17 mouse cellular contexts compared by ENCODE assay signal in the genomic region with DNA sequence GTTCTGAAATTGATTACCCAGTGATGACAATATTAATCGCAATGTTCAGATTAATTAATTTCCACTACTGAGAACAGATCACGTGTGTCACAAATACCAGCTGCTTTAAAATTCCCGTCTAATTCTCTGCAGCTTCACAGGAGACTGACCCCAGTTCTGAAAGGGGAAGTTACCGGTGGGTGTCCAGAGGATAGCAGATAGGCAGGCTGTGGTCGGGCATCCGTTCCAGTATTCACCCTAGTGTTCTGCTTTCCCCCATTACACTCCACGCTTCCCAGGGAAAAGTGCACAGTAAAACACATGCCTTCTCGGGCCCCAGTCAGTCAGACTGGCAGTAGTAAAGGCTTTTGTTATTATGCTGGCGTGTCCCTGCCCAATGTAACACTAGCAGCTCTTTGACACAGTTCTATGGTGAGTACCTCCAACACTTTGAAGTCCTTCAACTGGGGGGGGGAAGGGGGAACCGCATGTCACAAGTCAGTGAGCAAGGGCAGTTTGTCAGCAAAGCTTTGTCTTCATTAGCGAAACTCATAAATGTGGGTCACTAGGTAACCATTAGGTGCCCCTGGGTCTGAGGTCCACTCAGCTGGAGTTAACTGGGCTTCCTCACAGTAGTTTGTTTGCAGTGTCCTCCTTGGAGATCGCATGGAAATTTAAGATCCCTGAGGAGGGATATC.
DNase-seq lines count a peak whose midpoint lies in the region; ATAC-seq lines count a peak whose summit lies in the region.
"Had no signal": no experiment of that assay in that cellular context is flagged by ENCODE, and none has a peak within 500 bp of the region (broad histone marks: within the 10 kb centered on the region; RNA-seq: fewer than 3 reads in every experiment).

No protein-coding gene starts in this region.

- peak; percentile 88 for ATAC-seq in megakaryocyte progenitor cell, adult 5-6 weeks (replicated peaks; ENCODE audit: poor library complexity)
- ATAC-seq: forebrain, embryonic 16.5 days had no signal

- peak; percentile 7 for DNase-seq in embryo, embryonic 11 days
- DNase-seq in kidney, adult 18-20 months: peak; percentile 20
- peak; percentile 18 for DNase-seq in kidney, postnatal 10 days
- DNase-seq in cerebellum, postnatal 14 days: no peak
- no peak for DNase-seq in heart, adult 8-10 months (ENCODE audit: low spot score)
- no peak for DNase-seq in thymus, postnatal 10 days (ENCODE audit: low spot score in 2 of 2)
- no peak for DNase-seq in frontal cortex, postnatal 25 days (ENCODE audit: low spot score in 2 of 2)
- DNase-seq: adrenal gland, adult 2 months; gastrocnemius, adult 2 months; heart, postnatal 10 days; layer of hippocampus, postnatal 36 days; left cerebral cortex, postnatal 4 days; liver, embryonic 13.5 days; right cerebral cortex, postnatal 25 days; thymus, postnatal 4 days had no signal

Comparison
In these comparisons a context has a peak if more than half of its experiments do, and no peak if none do; other contexts are left out.
1. DNase-seq: peak in embryo, embryonic 11 days (single experiment), kidney, adult 18-20 months (single experiment) and kidney, postnatal 10 days (single experiment); none in cerebellum, postnatal 14 days (0 of 2), heart, adult 8-10 months (single experiment), thymus, postnatal 10 days (0 of 2) and frontal cortex, postnatal 25 days (0 of 2).